Mouse (Mus musculus) small intestine, adult 2 months (tissue): Measurements from ENCODE around the gene Nudt16l1.

Source experiments
- CTCF ChIP-seq: fragments of 200-500 bp; IDR thresholded peaks from 2 replicates; pipeline ENCODE4 v1.5.1; 2012; ENCODE audit warnings: low read depth, mild to moderate bottlenecking, control low read depth, inconsistent platforms, low read length, moderate library complexity, mixed read lengths; ENCODE audit not compliant: insufficient replicate concordance, insufficient read length; ENCODE audit errors: extremely low read depth
- POLR2A ChIP-seq: fragments of 200-500 bp; IDR thresholded peaks from 2 replicates; pipeline ENCODE4 v1.6.1; 2012; ENCODE audit warnings: low read depth, mild to moderate bottlenecking, control low read depth, inconsistent platforms, low read length, moderate library complexity

- TF ChIP-seq CTCF (no peak), POLR2A (no peak)
These were observed 31.2 kb upstream of the Nudt16l1 start for GRCm38 (mm10) chr16:4907386-4907785.
